Mouse (Mus musculus): Measurements from ENCODE around the gene Txndc9. TPM values are rescaled to one million over a fixed set of nuclear protein-coding genes. Genes with fewer than 3 reads are reported as not detected.

Txndc9 gene
- polyA plus RNA-seq, 1 experiment from 2014 or later, result 156 TPM

DNA sequence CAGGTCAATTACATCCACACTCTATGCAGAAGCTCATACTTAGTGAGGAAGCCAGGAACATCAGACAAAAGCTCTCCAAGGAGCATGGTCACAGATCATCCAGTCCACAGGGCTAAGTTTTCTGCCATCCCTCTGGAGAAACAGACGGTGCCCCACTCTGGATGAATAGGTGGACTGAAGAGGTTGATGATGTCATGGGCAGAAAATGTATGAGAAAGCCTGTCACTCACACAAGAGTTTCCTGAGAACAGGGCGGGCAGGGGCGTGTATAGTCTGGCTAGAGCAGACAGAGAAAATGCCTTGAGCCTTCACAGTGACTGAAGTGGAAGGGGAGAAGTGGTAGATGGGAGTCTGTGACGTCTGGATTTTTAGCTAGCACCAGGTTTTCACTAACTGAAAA is 26.2 kb downstream of the Txndc9 start:
- WGBS, result 64% methylated on average over 4 of the region's 4 CpGs
- no peak overlapping the region for H3K27ac ChIP-seq
- H3K4me1 ChIP-seq (replicated peaks), result no peaks in the 10 kb centered on the region
- no peak for ATAC-seq (ENCODE audit: insufficient number of reproducible peaks, insufficient read depth, low FRiP score, low TSS enrichment, low read depth)
- H3K4me3 ChIP-seq (replicated peaks), result no peak overlapping the region
- no peaks in the 10 kb centered on the region for H3K36me3 ChIP-seq
- H3K9ac ChIP-seq (replicated peaks), result no peak overlapping the region
- H3K4me2 ChIP-seq, result no peak overlapping the region
- H3K9me3 ChIP-seq, result no peaks in the 10 kb centered on the region
- H3K27me3 ChIP-seq, result no peaks in the 10 kb centered on the region

DNA sequence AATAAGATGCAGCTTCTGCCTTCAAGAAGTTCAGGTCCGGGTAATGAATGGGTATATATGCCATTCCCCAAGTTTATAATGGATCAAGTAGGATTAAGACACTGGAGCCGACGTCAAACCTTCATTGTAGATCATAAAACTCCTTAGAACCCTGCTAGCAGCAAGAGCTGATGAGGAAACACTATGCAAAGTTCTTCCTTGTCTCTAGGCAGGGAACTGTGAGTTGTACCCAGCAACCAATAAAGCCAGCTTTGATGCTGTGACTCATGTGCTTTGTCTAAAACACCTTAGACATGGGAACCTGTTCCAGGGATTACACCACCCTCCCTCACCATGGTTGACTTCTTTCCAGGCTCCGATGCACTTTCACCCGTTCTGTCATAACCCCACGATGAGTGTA is 28.9 kb downstream of the Txndc9 start:
- WGBS, result 68% methylated on average over 6 of the region's 6 CpGs
- H3K4me2 ChIP-seq, result no peak overlapping the region
- H3K4me1 ChIP-seq (replicated peaks), result 0 out of 2 replicates have a peak, but pooled peaks cover 3% of the 10 kb centered on the region
- H3K9me3 ChIP-seq, result no peaks in the 10 kb centered on the region
- no peak for ATAC-seq (ENCODE audit: insufficient number of reproducible peaks, insufficient read depth, low FRiP score, low TSS enrichment, low read depth)
- no peak overlapping the region for H3K9ac ChIP-seq (replicated peaks)
- H3K36me3 ChIP-seq, result no peaks in the 10 kb centered on the region
- H3K4me3 ChIP-seq (replicated peaks), result no peak overlapping the region
- H3K27ac ChIP-seq, result no peak overlapping the region
- H3K27me3 ChIP-seq, result no peaks in the 10 kb centered on the region

- Histone ChIP-seq H3K27ac (no peak overlapping the region), H3K4me2 (no peak overlapping the region), H3K36me3 (no peaks in the 10 kb centered on the region), H3K9ac (replicated peaks) (no peak overlapping the region), H3K4me3 (replicated peaks) (no peak overlapping the region), H3K4me1 (replicated peaks) (0 out of 2 replicates have a peak, but pooled peaks cover 3% of the 10 kb centered on the region), H3K27me3 (no peaks in the 10 kb centered on the region), H3K9me3 (0 out of 2 replicates have a peak, but pooled peaks cover 2% of the 10 kb centered on the region)
- WGBS, result 51% methylated on average over 10 of the region's 10 CpGs
- ATAC-seq (ENCODE audit: insufficient number of reproducible peaks, insufficient read depth, low FRiP score, low TSS enrichment, low read depth), result no peak
Observed at GRCm38 (mm10) chr1:37965571-37965970, 32.1 kb downstream of the Txndc9 start.

GRCm38 (mm10) chr1:37959486-37959885 is 38.2 kb downstream of the Txndc9 start:
- Histone ChIP-seq H3K27me3 (no peaks in the 10 kb centered on the region), H3K9ac (replicated peaks) (no peak overlapping the region), H3K36me3 (no peaks in the 10 kb centered on the region), H3K4me3 (replicated peaks) (no peak overlapping the region), H3K9me3 (0 out of 2 replicates have a peak, but pooled peaks cover 3% of the 10 kb centered on the region), H3K27ac (no peak overlapping the region), H3K4me1 (replicated peaks) (no peaks in the 10 kb centered on the region), H3K4me2 (no peak overlapping the region)
- 76% methylated on average over 5 of the region's 5 CpGs for WGBS
- ATAC-seq (ENCODE audit: insufficient number of reproducible peaks, insufficient read depth, low FRiP score, low TSS enrichment, low read depth), result no peak

- no peak overlapping the region for H3K27ac ChIP-seq
- no peaks in the 10 kb centered on the region for H3K27me3 ChIP-seq
- no peaks in the 10 kb centered on the region for H3K4me1 ChIP-seq (replicated peaks)
- H3K9ac ChIP-seq (replicated peaks), result no peak overlapping the region
- 69% methylated on average over 2 of the region's 2 CpGs for WGBS
- H3K4me3 ChIP-seq (replicated peaks), result no peak overlapping the region
- H3K36me3 ChIP-seq, result no peaks in the 10 kb centered on the region
- 0 out of 2 replicates have a peak, but pooled peaks cover 3% of the 10 kb centered on the region for H3K9me3 ChIP-seq
- ATAC-seq (ENCODE audit: insufficient number of reproducible peaks, insufficient read depth, low FRiP score, low TSS enrichment, low read depth), result no peak
- no peak overlapping the region for H3K4me2 ChIP-seq
Observed at GRCm38 (mm10) chr1:37958516-37958915, 39.2 kb downstream of the Txndc9 start.

DNA sequence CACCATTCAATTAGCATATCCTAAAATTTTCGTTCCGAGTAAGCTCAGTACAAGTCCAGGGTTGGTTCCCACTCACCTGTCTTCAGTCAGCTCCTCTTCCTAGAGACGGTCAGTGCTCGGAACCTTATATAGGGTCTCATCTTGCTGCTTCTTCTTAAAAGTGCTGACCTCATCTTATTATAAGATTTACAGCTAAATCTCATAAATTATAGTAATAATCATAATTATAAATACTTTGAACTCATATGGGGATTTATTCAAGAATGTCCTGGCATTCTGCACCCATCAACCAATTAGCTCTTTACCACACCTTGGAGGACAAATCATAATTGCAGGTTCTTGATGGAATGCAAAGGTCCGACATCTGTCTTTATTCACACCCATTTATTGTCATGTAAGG is 40.0 kb downstream of the Txndc9 start, which contains the start of gene Lyg1:
TSS of gene Lyg1 (minus strand) at position 101 of the 400 bp plus-strand sequence.
- Histone ChIP-seq H3K4me1 (replicated peaks) (no peaks in the 10 kb centered on the region), H3K36me3 (no peaks in the 10 kb centered on the region), H3K9ac (replicated peaks) (no peak within 1 kb of the TSS), H3K27me3 (no peaks in the 10 kb centered on the region), H3K4me3 (replicated peaks) (no peak within 1 kb of the TSS), H3K27ac (no peak within 1 kb of the TSS), H3K9me3 (0 out of 2 replicates have a peak, but pooled peaks cover 3% of the 10 kb centered on the region), H3K4me2 (no peak within 1 kb of the TSS)
- WGBS, result 83% methylated on average over 5 of the region's 5 CpGs
- ATAC-seq (ENCODE audit: insufficient number of reproducible peaks, insufficient read depth, low FRiP score, low TSS enrichment, low read depth), result no peak

DNA sequence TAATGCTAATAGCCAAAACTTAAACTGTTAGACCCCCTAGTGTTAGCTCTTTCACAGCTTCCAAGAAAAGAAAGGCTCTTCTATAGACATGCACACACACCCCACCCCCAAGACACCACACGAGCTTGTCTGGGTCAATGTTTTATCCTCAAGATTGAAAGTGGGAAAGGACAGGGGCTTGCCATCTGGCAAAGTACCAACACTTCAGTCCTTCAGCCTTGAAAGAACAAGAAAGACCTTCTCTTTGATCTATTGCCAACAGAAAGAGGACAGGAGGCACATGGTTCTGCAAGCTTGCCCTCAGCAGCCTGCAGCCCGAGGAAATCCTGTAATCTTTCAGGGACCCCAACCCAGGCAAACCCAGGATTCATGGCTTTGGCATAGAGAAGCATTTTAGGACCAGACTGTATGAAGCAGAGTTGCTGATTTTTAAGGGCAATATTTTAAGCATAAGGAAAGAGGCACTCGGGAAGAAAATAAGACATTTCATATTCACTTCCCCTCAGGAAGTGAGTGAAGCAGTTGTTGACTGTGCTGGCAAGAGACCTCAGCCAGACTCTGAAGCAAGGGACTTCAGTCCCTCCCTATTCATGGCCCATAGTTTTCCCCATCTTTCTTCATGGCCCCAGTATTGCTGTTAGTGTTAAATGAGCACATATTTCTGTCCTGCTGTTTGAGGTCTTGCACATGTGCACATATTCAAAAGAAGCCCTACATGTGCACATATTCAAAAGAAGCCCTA is 40.8 kb downstream of the Txndc9 start:
- no peak for ATAC-seq (ENCODE audit: insufficient number of reproducible peaks, insufficient read depth, low FRiP score, low TSS enrichment, low read depth)
- 46% methylated on average over 3 of the region's 3 CpGs for WGBS

GRCm38 (mm10) chr1:37955251-37955650 is 42.4 kb downstream of the Txndc9 start:
- 92% methylated on average over 2 of the region's 2 CpGs for WGBS
- ATAC-seq (ENCODE audit: insufficient number of reproducible peaks, insufficient read depth, low FRiP score, low TSS enrichment, low read depth), result no peak

More for the DNA sequence above, 40.8 kb downstream of the Txndc9 start:
- Histone ChIP-seq H3K27ac (no peak overlapping the region), H3K4me2 (no peak overlapping the region), H3K27me3 (no peaks in the 10 kb centered on the region), H3K9ac (replicated peaks) (no peak overlapping the region), H3K4me3 (replicated peaks) (no peak overlapping the region), H3K4me1 (replicated peaks) (no peaks in the 10 kb centered on the region), H3K9me3 (0 out of 2 replicates have a peak, but pooled peaks cover 3% of the 10 kb centered on the region), H3K36me3 (no peaks in the 10 kb centered on the region)

GRCm38 (mm10) chr1:37954786-37955185 is 42.9 kb downstream of the Txndc9 start:
- Histone ChIP-seq H3K4me3 (replicated peaks) (no peak overlapping the region), H3K9ac (replicated peaks) (no peak overlapping the region), H3K4me1 (replicated peaks) (no peaks in the 10 kb centered on the region), H3K4me2 (no peak overlapping the region), H3K27ac (no peak overlapping the region), H3K9me3 (no peaks in the 10 kb centered on the region), H3K36me3 (no peaks in the 10 kb centered on the region), H3K27me3 (no peaks in the 10 kb centered on the region)
- 82% methylated on average over 7 of the region's 7 CpGs for WGBS
- no peak for ATAC-seq (ENCODE audit: insufficient number of reproducible peaks, insufficient read depth, low FRiP score, low TSS enrichment, low read depth)

More at GRCm38 (mm10) chr1:37955251-37955650, 42.4 kb downstream of the Txndc9 start:
- H3K4me1 ChIP-seq (replicated peaks), result no peaks in the 10 kb centered on the region
- H3K27ac ChIP-seq, result no peak overlapping the region
- no peak overlapping the region for H3K9ac ChIP-seq (replicated peaks)
- H3K27me3 ChIP-seq, result no peaks in the 10 kb centered on the region
- no peaks in the 10 kb centered on the region for H3K36me3 ChIP-seq
- no peak overlapping the region for H3K4me3 ChIP-seq (replicated peaks)
- no peaks in the 10 kb centered on the region for H3K9me3 ChIP-seq
- no peak overlapping the region for H3K4me2 ChIP-seq

GRCm38 (mm10) chr1:37948906-37949305 is 48.8 kb downstream of the Txndc9 start:
- H3K4me1 ChIP-seq (replicated peaks), result no peaks in the 10 kb centered on the region
- H3K27ac ChIP-seq, result no peak overlapping the region
- H3K9ac ChIP-seq (replicated peaks), result no peak overlapping the region
- no peak for ATAC-seq (ENCODE audit: insufficient number of reproducible peaks, insufficient read depth, low FRiP score, low TSS enrichment, low read depth)
- H3K36me3 ChIP-seq, result no peaks in the 10 kb centered on the region
- H3K4me3 ChIP-seq (replicated peaks), result no peak overlapping the region
- 66% methylated on average over 2 of the region's 2 CpGs for WGBS
- H3K4me2 ChIP-seq, result no peak overlapping the region
- no peaks in the 10 kb centered on the region for H3K27me3 ChIP-seq
- H3K9me3 ChIP-seq, result no peaks in the 10 kb centered on the region

All from limb, embryonic 12.5 days (tissue).